Mouse (Mus musculus) hindbrain, embryonic 14.5 days (tissue): ENCODE measurements around the gene B3galt4. TPM values are rescaled to one million over a fixed set of nuclear protein-coding genes. Genes with fewer than 3 reads are reported as not detected.
"Not testable (repeated sequence)": the region's sequence is repeated elsewhere in the genome, so short reads cannot be mapped to it uniquely, and the experiment has no call there.

Experiments
- ATAC-seq: fragments of 200-750 bp; cut with Nextera tagmentation; 2 replicates; pipeline ENCODE4 v1.8.0; 2017; ENCODE audit warnings: moderate number of reproducible peaks, mild to moderate bottlenecking, moderate TSS enrichment, moderate library complexity; ENCODE audit not compliant: low FRiP score
- DNase-seq: peaks from one replicate; pipeline ENCODE4 v3.0.0-alpha.2; 2015; ENCODE audit warnings: low spot score
- H3K27ac ChIP-seq: fragments of 300-500 bp; sonication (generic); 2 replicates; pipeline ENCODE4 v1.5.1; 2014; ENCODE audit warnings: mild to moderate bottlenecking, moderate library complexity
- H3K27me3 ChIP-seq: fragments of 300-500 bp; sonication (generic); 2 replicates; pipeline ENCODE4 v1.6.1; 2014; ENCODE audit warnings: mild to moderate bottlenecking, low read length, mixed read lengths; ENCODE audit not compliant: control insufficient read depth, insufficient read depth
- H3K36me3 ChIP-seq: fragments of 300-500 bp; sonication (generic); replicated peaks from 2 replicates; pipeline ENCODE4 v1.6.1; 2014; ENCODE audit not compliant: control insufficient read depth, insufficient read depth
- H3K4me1 ChIP-seq: fragments of 300-500 bp; sonication (generic); replicated peaks from 2 replicates; pipeline ENCODE4 v1.6.1; 2014; ENCODE audit warnings: antibody characterized with exemption, low read length, mixed read lengths; ENCODE audit not compliant: control insufficient read depth, insufficient read depth
- H3K4me2 ChIP-seq: fragments of 300-500 bp; sonication (generic); replicated peaks from 2 replicates; pipeline ENCODE4 v1.6.1; 2014; ENCODE audit warnings: mild to moderate bottlenecking, moderate library complexity
- H3K4me3 ChIP-seq: fragments of 300-500 bp; sonication (generic); replicated peaks from 2 replicates; pipeline ENCODE4 v1.5.1; 2014; ENCODE audit warnings: mild to moderate bottlenecking, low read length
- H3K9ac ChIP-seq: fragments of 300-500 bp; sonication (generic); 2 replicates; pipeline ENCODE4 v1.6.1; 2014
- H3K9me3 ChIP-seq: fragments of 300-500 bp; sonication (generic); 2 replicates; pipeline ENCODE4 v1.6.1; 2016; ENCODE audit warnings: low read length; ENCODE audit not compliant: control insufficient read depth
- WGBS: fragments of 180-500 bp; shearing (Covaris S2); extraction: QIAGEN DNeasy Blood & Tissue Kit; methylation state at CpG from one replicate; pipeline ENCODE4 v1.1.7; 2014; 5-methylcytosine and 5-hydroxymethylcytosine counted together
- polyA plus RNA-seq: library from polyadenylated mRNA; unstranded; fragments of >200 nt; fragmentation: Nextera tagmentation; extraction: Ambion mirVana; gene quantifications from 2 replicates; pipeline ENCODE4 v1.2.1, GENCODE M21; 2014

B3galt4 gene
- polyA plus RNA-seq, 1 experiment from 2014 or later = 9.2 TPM

DNA sequence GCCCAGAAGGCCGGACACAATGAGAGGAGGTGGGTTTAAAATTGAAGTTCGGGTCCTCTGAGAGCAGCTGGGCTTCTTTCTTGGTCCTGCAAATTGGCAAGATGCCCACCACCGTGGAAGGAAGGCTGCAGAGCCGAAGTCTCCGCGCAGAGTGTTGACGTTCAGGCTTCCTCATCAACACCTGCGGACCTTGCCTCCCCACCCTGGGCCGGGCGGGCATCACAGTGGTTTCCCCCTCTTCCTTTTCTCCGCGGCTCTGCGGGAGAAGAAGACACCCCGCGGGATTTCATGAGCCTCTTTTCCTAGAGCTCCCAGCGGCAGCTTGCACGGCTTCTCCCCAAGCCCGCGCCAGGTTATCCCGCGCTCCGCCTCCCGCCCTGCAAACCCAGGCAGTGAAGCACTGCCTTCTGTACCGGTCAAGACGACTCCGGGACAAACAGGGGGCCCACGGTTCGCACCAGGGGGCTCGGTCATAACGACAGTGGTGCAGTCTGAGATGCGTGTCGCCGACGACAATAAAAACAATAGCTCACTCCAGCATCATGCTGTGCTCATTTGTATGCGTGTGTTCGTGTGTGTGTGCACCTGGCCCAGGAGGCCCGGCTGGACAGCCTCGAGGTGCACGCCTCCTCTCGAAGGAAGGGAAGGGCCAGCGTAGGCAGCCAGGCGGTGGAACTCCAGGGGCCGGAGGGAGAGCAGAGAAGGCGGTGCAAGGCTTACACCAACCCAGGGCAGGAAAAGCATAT is 42.8 kb downstream of the B3galt4 start:
- Histone ChIP-seq H3K36me3 (peaks cover 27% of the 10 kb centered on the region), H3K27me3 (no peaks in the 10 kb centered on the region), H3K4me2 (peak overlapping the region; percentile 98), H3K27ac (peak overlapping the region; percentile 89), H3K4me1 (peaks cover 8% of the 10 kb centered on the region), H3K4me3 (peak overlapping the region; percentile 86), H3K9me3 (no peaks in the 10 kb centered on the region), H3K9ac (peak overlapping the region; percentile 70)
- DNase-seq (peak; percentile 52), ATAC-seq (peak; percentile 59; the same call in 1 of the 2 replicates)
- under 1% methylated on average over 42 of the region's 44 CpGs for WGBS

DNA sequence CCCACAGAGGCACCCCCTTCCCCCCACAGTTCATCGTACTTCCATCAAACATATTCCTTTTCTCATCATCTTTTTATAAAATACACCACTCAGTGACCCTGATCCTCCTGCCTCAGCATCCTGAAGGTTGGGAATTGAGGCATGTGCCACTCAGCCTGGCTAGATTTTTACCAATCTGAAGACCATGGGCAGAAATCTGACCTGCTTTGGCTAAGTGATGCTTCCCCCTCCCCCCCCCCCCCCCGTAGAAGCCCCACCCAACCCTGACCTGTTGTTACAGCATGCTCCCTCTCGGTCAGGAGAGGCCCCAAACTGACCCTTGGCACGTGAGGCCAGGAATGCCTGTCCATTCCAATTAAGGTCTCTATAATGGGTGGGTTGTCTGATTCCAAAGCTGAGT is 46.5 kb downstream of the B3galt4 start, which contains the start of gene Platr17:
TSS of gene Platr17 (plus strand) at position 301 of the 400 bp plus-strand sequence.
- H3K36me3 ChIP-seq, H3K4me3 ChIP-seq, H3K9me3 ChIP-seq, H3K9ac ChIP-seq, ATAC-seq, H3K4me2 ChIP-seq, H3K27ac ChIP-seq, H3K27me3 ChIP-seq, DNase-seq, H3K4me1 ChIP-seq: not testable (repeated sequence)
- WGBS = 17% methylated on average over 3 of the region's 4 CpGs

DNA sequence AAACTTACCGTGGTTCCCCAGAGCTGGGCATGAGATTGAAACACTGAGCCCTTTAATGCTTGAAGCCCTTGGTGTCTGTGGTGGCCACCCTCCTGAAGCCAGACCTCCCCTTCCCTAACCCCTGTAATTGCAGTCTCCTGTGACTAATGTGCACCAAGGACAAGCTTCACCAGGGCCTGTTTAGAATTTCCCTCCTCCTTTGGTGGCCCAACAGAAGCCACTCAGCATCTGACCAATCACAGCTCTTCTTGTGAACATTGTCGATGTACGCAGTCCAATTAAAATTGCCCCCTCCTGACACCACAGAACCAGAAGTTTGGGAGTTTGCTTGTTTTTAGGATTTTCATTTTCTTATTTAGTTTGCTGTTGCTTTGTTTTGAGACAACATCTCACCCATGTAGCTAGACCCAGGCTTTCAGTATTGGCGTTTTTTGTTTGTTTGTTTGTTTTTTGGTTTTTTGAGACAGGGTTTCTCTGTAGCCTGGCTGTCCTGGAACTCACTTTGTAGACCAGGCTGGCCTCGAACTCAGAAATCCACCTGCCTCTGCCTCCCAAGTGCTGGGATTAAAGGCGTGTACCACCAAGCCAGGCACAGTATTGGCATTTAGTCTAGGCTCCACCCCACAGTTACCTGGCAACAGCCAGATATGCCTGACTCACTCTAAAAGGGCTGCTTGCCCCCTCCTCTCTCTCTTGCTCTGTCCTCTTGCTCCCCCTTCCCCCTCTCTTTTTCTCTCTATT is 47.2 kb downstream of the B3galt4 start:
- H3K4me3 ChIP-seq = not testable (repeated sequence)
- WGBS = 73% methylated on average over 6 of the region's 6 CpGs

DNA sequence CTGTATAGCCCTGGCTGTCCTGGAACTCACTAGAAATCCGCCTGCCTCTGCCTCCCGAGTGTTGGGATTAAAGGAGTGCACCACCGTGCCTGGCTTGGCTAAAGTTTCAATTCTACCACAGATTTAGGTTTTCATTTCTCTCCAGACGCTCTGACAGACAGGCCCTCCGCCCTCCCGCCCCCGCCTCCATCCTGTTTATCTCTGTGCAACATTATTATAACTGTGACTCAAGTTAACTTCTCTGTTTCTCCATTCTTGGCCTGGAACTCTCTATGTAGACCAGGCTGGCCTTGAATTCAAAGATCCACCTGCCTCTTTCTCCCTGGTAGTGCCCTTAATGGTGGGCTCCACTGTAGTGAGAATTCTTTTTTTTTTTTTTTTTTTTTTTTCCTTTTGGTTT is 48.8 kb downstream of the B3galt4 start:
- Histone ChIP-seq H3K4me2 (no peak overlapping the region), H3K27ac (no peak overlapping the region), H3K36me3 (no peaks in the 10 kb centered on the region), H3K27me3 (no peaks in the 10 kb centered on the region), H3K4me3 (no peak overlapping the region), H3K9ac (no peak overlapping the region), H3K4me1 (no peaks in the 10 kb centered on the region), H3K9me3 (no peaks in the 10 kb centered on the region)
- 84% methylated on average over 7 of the region's 7 CpGs for WGBS
- DNase-seq (no peak), ATAC-seq (no peak)

More for the DNA sequence above, 47.2 kb downstream of the B3galt4 start:
- not testable (repeated sequence) for ATAC-seq, H3K36me3 ChIP-seq, H3K27me3 ChIP-seq, DNase-seq, H3K4me2 ChIP-seq, H3K4me1 ChIP-seq, H3K9me3 ChIP-seq, H3K27ac ChIP-seq, H3K9ac ChIP-seq

DNA sequence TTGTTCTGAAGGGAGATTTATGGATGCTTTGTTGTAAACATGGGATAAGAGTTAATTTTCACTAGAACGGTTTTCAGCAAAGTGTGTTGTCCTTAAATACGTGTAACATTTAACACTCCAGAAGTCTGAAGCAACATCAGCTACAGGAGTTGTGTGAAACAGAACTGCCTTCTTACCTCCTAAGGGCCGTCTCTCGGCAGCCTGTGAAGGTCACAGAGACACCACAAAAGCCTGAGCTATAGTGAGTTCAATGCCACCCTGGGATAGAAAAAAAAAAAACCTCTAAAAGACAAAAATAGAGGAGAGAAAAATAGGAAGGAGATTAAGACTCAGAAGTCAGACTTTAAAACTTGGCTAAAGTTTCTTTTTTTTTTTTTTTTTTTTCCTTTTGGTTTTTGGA is 49.2 kb downstream of the B3galt4 start:
- Histone ChIP-seq H3K4me3 (no peak overlapping the region), H3K27ac (no peak overlapping the region), H3K4me1 (no peaks in the 10 kb centered on the region), H3K27me3 (no peaks in the 10 kb centered on the region), H3K4me2 (no peak overlapping the region), H3K9me3 (no peaks in the 10 kb centered on the region), H3K9ac (no peak overlapping the region), H3K36me3 (no peaks in the 10 kb centered on the region)
- no peak for ATAC-seq
- WGBS = 81% methylated on average over 4 of the region's 4 CpGs
- DNase-seq = no peak

DNA sequence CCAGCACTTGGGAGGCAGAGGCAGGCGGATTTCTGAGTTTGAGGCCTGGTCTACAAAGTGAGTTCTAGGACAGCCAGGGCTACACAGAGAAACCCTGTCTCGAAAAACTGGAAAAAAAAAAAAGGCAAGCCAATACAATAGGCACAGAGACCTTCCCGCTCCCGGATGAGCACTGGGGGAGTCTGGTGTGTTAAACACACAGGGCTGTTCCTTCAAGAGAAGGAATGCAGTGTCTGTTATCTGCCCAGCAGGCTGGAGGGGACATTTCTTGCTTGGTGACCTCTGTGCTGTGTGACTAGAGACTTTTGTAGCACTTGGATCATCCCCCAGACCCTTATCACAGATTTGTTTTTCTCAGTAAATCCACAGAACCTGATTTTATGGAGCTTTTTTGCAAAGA is 49.6 kb downstream of the B3galt4 start:
- H3K27ac ChIP-seq = no peak overlapping the region
- ATAC-seq (no peak), DNase-seq (no peak)
- no peaks in the 10 kb centered on the region for H3K36me3 ChIP-seq
- H3K27me3 ChIP-seq = no peaks in the 10 kb centered on the region
- 73% methylated on average over 4 of the region's 4 CpGs for WGBS
- no peak overlapping the region for H3K4me3 ChIP-seq
- no peak overlapping the region for H3K9ac ChIP-seq
- no peaks in the 10 kb centered on the region for H3K9me3 ChIP-seq
- H3K4me2 ChIP-seq = no peak overlapping the region
- H3K4me1 ChIP-seq = no peaks in the 10 kb centered on the region

DNA sequence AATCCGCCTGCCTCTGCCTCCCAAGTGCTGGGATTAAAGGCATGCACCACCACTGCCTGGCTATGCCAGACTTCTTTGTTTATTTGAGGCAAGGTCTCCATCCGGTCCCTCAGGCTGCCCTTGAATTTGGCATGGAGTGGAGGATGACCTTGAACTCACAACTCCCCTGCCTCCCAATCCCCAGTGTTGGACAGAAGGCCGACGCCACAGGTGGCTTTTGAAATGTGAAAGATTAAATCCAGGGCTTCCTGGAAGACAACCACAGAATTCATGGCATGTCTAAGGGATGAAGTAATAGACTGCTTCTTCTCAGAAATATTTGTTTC is 50.3 kb downstream of the B3galt4 start:
- H3K4me2 ChIP-seq = no peak overlapping the region
- no peak overlapping the region for H3K9ac ChIP-seq
- no peaks in the 10 kb centered on the region for H3K4me1 ChIP-seq
- no peaks in the 10 kb centered on the region for H3K27me3 ChIP-seq
- DNase-seq (no peak), ATAC-seq (no peak)
- no peaks in the 10 kb centered on the region for H3K9me3 ChIP-seq
- 87% methylated on average over 4 of the region's 4 CpGs for whole genome bisulfite sequencing
- no peak overlapping the region for H3K27ac ChIP-seq
- H3K4me3 ChIP-seq = no peak overlapping the region
- H3K36me3 ChIP-seq = no peaks in the 10 kb centered on the region

DNA sequence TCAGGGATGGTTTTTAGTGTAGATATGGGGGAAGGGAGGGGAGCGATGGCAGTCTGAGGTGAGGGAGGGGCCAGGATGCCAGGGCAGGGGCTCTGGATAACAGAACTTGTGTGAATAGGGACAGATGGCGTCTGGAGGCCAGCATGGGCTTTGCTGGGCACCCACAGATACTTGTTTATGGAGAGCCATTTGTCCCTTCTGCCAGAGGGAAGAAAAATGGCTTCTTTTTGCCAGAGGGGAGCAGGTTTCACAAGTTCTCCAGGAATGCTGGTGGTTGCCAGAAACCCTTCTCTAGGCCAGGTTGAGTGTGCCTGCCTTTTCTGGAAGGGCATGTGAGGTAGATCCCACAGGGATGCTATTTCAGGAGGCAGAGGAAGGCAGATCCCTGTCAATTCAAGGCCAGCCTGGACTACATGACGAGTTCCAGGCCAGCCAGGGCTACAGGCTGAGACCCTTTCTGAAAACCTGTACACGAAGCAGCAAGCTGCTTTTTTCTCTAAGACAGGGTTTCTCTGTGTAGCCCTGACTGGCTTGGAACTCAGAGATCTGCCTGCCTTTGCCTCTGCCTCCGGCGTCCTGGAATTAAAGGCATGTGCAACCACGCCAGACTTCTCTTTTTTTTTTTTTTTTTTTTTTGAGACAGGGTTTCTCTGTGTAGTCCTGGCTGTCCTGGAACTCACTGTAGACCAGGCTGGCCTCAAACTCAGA is 50.9 kb downstream of the B3galt4 start:
- no peak overlapping the region for H3K4me2 ChIP-seq
- no peaks in the 10 kb centered on the region for H3K4me1 ChIP-seq
- H3K9me3 ChIP-seq = no peaks in the 10 kb centered on the region
- no peak overlapping the region for H3K9ac ChIP-seq
- no peaks in the 10 kb centered on the region for H3K36me3 ChIP-seq
- WGBS = 74% methylated on average over 7 of the region's 7 CpGs
- no peak overlapping the region for H3K27ac ChIP-seq
- no peak for ATAC-seq
- DNase-seq = no peak
- H3K27me3 ChIP-seq = no peaks in the 10 kb centered on the region
- no peak overlapping the region for H3K4me3 ChIP-seq
